Mouse (Mus musculus) fibroblast of lung, adult 2 months (primary cell): ENCODE measurements around the gene Ccdc57.
A peak's percentile ranks its signal among the peaks of the same experiment; 100 is the strongest.

Source experiments
- DNase-seq: peaks from one replicate; pipeline ENCODE4 v3.0.0-alpha.2; 2011; ENCODE audit warnings: low read depth

Ccdc57 gene

GRCm38 (mm10) chr11:120932564-120933398 lies at the start of gene Ccdc57:
TSS of gene Ccdc57 (minus strand) at chr11:120932872.
- DNase-seq = peak; percentile 56

GRCm38 (mm10) chr11:120982459-120982858 lies 49.8 kb upstream of the Ccdc57 start:
- no peak for DNase-seq

GRCm38 (mm10) chr11:120981661-120982060 lies 49.0 kb upstream of the Ccdc57 start:
- no peak for DNase-seq

GRCm38 (mm10) chr11:120980427-120981035 lies 47.9 kb upstream of the Ccdc57 start:
- no peak for DNase-seq

- no peak for DNase-seq
Measured at GRCm38 (mm10) chr11:120979711-120980426, 47.2 kb upstream of the Ccdc57 start.

GRCm38 (mm10) chr11:120973318-120973717 lies 40.6 kb upstream of the Ccdc57 start:
- DNase-seq = no peak

- no peak for DNase-seq
Measured at GRCm38 (mm10) chr11:120971237-120971636, 38.6 kb upstream of the Ccdc57 start.

- DNase-seq = no peak
Measured at GRCm38 (mm10) chr11:120969742-120970141, 37.1 kb upstream of the Ccdc57 start.

GRCm38 (mm10) chr11:120965587-120965986 lies 32.9 kb upstream of the Ccdc57 start:
- DNase-seq = no peak

GRCm38 (mm10) chr11:120964195-120965157 lies 31.8 kb upstream of the Ccdc57 start:
- DNase-seq = no peak

GRCm38 (mm10) chr11:120962909-120963308 lies 30.2 kb upstream of the Ccdc57 start:
- no peak for DNase-seq

GRCm38 (mm10) chr11:120962050-120962771 lies 29.5 kb upstream of the Ccdc57 start:
- no peak for DNase-seq

GRCm38 (mm10) chr11:120961594-120961993 lies 28.9 kb upstream of the Ccdc57 start:
- DNase-seq = no peak

- no peak for DNase-seq
Measured at GRCm38 (mm10) chr11:120960248-120960647, 27.6 kb upstream of the Ccdc57 start.

- no peak for DNase-seq
Measured at GRCm38 (mm10) chr11:120959564-120959963, 26.9 kb upstream of the Ccdc57 start.

- DNase-seq = no peak
Measured at GRCm38 (mm10) chr11:120959066-120959465, 26.4 kb upstream of the Ccdc57 start.

- DNase-seq = peak; percentile 54
Measured at GRCm38 (mm10) chr11:120957731-120958257, 25.1 kb upstream of the Ccdc57 start.

GRCm38 (mm10) chr11:120957052-120957451 lies 24.4 kb upstream of the Ccdc57 start:
- DNase-seq = no peak

- no peak for DNase-seq
Measured at GRCm38 (mm10) chr11:120955701-120956100, 23.0 kb upstream of the Ccdc57 start.

GRCm38 (mm10) chr11:120954936-120955335 lies 22.3 kb upstream of the Ccdc57 start:
- DNase-seq = no peak
